Mouse (Mus musculus): ENCODE measurements around the gene 4921524J17Rik.

DNA sequence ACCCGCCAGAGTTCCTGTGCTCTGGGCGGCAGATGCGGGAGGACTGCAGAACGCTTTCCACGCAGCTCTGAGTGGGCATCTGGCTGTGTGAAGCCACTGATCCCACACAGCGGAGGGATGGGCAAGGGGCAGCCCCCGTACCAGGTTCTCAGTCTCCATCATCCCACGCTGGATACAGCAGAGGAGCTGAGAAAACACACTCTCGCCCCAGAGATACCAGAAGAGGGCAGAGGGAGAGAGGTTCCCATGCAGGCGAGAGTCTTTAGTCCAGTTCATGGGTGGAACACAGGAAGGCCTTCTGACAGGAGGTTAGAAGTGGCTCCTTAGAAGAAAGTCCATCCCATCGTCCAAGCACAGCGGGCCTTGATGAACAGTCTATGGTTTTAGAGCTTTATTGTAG lies 2.2 kb upstream of the 4921524J17Rik start:
- TF ChIP-seq CTCF (IDR thresholded peaks at IDR 0.05; ENCODE audit: extremely low read depth, insufficient read depth, low read length) (no peak), POLR2A (IDR thresholded peaks at IDR 0.05; ENCODE audit: extremely low read depth, insufficient read depth, low read length) (no peak)

Measured in cortical plate, adult 2 months (tissue).